Mouse (Mus musculus) thymus, adult 2 months (tissue): Measurements from ENCODE around the gene Plekhb2.

ENCODE experiments used
- CTCF ChIP-seq: fragments of 200-500 bp; IDR thresholded peaks from 2 replicates; pipeline ENCODE4 v1.5.1; 2012; ENCODE audit warnings: mild to moderate bottlenecking, control low read depth, low read length, moderate library complexity, borderline replicate concordance; ENCODE audit not compliant: control insufficient read depth, poor library complexity, insufficient read depth; ENCODE audit errors: extremely low read depth
- POLR2A ChIP-seq: fragments of 200-500 bp; IDR thresholded peaks from 2 replicates; pipeline ENCODE4 v1.6.1; 2012; ENCODE audit warnings: mild to moderate bottlenecking, low read length, control low read depth, moderate library complexity; ENCODE audit not compliant: control insufficient read depth, poor library complexity, insufficient read depth; ENCODE audit errors: extremely low read depth

DNA sequence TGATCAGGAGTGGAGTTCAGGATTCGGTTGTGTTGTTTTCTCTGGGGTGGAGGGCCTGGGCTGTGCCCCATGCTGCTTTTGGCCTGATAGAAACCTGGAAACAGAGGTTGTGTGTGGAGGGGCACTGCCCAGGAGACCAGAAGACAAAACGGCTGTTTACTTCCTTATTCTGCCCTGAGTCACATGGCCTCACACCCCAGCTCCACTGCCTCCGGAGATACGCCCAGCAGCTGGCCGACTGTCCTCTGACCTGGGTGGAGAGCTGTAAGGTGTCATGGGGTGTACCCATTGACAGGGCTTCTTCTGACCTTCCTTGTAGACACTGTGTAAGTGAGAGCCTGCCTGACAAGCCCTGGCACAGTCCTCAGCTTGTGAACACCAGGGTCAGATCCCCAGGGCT lies 8.9 kb downstream of the Plekhb2 start:
- TF ChIP-seq CTCF (no peak), POLR2A (no peak)
